Mouse (Mus musculus) heart, postnatal 14 days (tissue): ENCODE results near the gene Gm10800. TPM values are rescaled to one million over a fixed set of nuclear protein-coding genes. Genes with fewer than 3 reads are reported as not detected.
"Not testable (repeated sequence)": the region's sequence is repeated elsewhere in the genome, so short reads cannot be mapped to it uniquely, and the experiment has no call there.

Experiments
- DNase-seq, 2 experiments: peaks; one replicate each; pipeline ENCODE4 v3.0.0; 2021 to 2022
- intact Hi-C: fragments of 180-260 bp; cut with DNase I; formaldehyde crosslinking; loops from one replicate; pipeline ENCODE4 v1.15.1; 2025
- long read RNA-seq, 2 experiments: library from polyadenylated mRNA; stranded (forward); transcript quantifications; one replicate each; pipeline ENCODE4 v2.0.0; 2021
- total RNA-seq, 2 experiments: library from RNA; stranded (reverse); gene quantifications; 2 replicates each; pipeline ENCODE4 v1.2.3; 2021

Gene Gm10800
- under 1 TPM; 0.41 to 0.76 TPM for total RNA-seq
- long read RNA-seq, experiment 1, result 0 reads
- long read RNA-seq, experiment 2, result 0 reads

DNA sequence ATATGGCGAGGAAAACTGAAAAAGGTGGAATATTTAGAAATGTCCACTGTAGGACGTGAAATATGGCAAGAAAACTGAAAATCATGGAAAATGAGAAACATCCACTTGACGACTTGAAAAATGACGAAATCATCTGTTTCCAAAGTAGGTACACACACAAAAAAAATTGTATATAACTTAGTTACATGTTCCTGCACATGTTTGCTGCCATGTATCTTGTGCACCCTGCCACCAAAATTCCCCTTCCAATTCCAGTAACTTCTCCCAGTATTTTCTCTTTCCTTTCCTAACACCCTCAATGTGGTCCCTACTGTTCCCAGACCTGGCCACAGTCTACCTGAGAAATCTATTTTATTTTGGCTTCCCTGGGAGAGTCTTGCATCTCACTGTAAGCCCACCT is at the start of gene Gm10800:
Gm10800 (minus strand) TSS at position 101 of the 400 bp plus-strand sequence.
- DNase-seq, intact Hi-C loops: not testable (repeated sequence)

DNA sequence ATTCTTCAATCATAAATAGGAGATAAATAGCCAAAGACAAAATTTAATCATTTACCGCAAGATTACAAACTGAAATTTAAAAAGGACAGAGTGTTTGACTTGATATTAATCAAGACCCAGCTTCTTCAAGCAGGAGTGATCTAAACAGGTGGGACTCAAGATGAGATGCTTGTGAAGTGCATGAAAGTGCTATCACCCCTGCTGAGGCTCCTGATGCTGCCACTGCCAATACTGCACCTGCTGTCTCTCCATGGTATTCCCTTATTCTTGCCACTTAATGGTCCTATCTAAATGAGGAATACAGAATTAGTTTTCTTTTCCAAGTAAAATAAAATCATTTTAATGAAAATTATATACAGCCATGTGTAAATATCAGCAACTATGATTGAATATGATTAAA is 30.4 kb upstream of the Gm10800 start:
- intact Hi-C loops, result no loop called here
- no peak for DNase-seq

DNA sequence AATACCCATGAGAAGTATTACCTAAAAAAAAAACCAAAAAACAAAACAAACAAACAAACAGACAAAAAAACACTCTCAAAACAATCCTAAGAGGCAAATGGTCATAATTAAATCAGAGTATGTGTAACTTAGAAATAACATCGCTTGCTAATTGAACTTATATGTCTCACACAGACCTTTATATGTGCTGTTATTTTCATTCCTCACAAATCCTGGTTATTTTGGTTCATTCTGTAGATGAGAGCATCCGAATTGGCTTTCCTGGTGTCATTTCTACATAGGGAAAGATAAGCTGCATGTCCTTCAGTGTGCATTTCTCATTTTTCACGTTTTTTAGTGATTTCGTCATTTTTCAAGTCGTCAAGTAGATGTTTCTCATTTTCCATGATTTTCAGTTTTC is 5.2 kb downstream of the Gm10800 start, which contains the start of gene Gm10801:
Gm10801 (plus strand) TSS at position 301 of the 400 bp plus-strand sequence.
- intact Hi-C loops, DNase-seq: not testable (repeated sequence)

Other genes with a start within 250 kb of the Gm10800 start
- not detected for gene Gm10801, start 5.1 kb downstream of the Gm10800 start, total RNA-seq